Mouse (Mus musculus): ENCODE measurements around the gene Rpgrip1.

GRCm38 (mm10) chr14:52160911-52161310 lies 50.4 kb downstream of the Rpgrip1 start:
- TF ChIP-seq UBTF (IDR thresholded peaks at IDR 0.05; ENCODE audit: borderline replicate concordance, insufficient read depth, low read depth, low read length) (no peak), CTCF (IDR thresholded peaks at IDR 0.05 in 2 of 3, conservative IDR thresholded peaks at IDR 0.05 in 1 of 3; ENCODE audit: control insufficient read depth in 1 of 3, insufficient read depth in 1 of 3, low read depth in 2 of 3, low read length in 3 of 3, poor library complexity in 1 of 3, severe bottlenecking in 1 of 3) (no peak), POLR2A (IDR thresholded peaks at IDR 0.05; ENCODE audit: control insufficient read depth in 1 of 2, insufficient read depth in 1 of 2, low read depth in 1 of 2, low read length in 2 of 2, poor library complexity in 1 of 2) (no peak), NELFE (IDR thresholded peaks at IDR 0.05; ENCODE audit: low read depth, low read length) (no peak), POLR2AphosphoS2 (IDR thresholded peaks at IDR 0.05; ENCODE audit: low read length) (no peak), E2F4 (IDR thresholded peaks at IDR 0.05; ENCODE audit: borderline replicate concordance, low read depth, low read length) (no peak), EP300 (IDR thresholded peaks at IDR 0.05; ENCODE audit: low read depth in 1 of 2, low read length in 2 of 2) (no peak), JUND (IDR thresholded peaks at IDR 0.05; ENCODE audit: low read depth, low read length) (no peak), RAD21 (IDR thresholded peaks at IDR 0.05; ENCODE audit: low read depth, low read length) (no peak), CHD2 (IDR thresholded peaks at IDR 0.05; ENCODE audit: low read length) (no peak), MAFK (IDR thresholded peaks at IDR 0.05; ENCODE audit: borderline replicate concordance, low read depth, low read length) (no peak), MAX (IDR thresholded peaks at IDR 0.05; ENCODE audit: low read length) (no peak), GATA1 (IDR thresholded peaks at IDR 0.05; ENCODE audit: low read depth, low read length) (no peak)
